Mouse (Mus musculus) lung, postnatal 4 days (tissue): Measurements from ENCODE around the gene Pcyt1b.
A peak's percentile ranks its signal among the peaks of the same experiment; 100 is the strongest.

Experiments used
- DNase-seq, 2 experiments: peaks; one replicate each; pipeline ENCODE4 v3.0.0; 2021

Gene Pcyt1b

DNA sequence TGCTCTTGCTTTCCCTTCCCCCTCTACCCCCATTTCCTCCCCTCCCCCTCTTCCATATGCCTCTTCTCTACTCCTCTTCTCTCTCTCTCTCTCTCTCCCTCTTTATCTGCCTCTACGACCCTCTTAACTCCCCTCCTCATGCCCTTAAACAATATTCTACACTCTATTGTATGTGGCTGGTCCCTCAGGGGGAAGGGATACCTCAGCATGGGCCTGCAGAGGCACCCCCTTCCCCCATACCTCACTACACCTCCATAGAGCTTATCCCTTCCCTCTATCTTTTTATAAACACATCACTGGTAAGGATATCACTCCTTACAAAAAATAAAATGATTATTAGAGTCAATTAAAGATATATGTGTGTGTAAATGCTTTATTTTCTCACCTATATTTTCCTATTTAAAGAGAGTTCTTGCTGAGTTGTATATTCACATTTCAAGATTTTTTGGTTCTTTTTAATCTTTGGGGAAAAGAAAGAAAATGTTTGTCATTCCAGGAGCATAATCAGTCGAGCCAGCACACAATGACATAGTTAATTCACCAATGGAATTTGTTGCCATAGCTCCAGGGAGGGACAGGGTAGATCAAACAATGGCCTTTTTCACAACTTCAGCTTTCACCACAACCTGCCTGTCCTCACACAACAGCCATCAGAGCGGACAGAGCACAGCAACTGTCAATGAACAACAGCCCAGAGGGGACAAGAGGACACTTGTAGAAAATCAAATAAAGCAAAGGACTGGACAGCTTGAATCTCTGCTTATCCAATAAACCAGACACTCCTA, at the start of gene Pcyt1b:
TSS of gene Pcyt1b (plus strand) at position 646 of the 785 bp plus-strand sequence.
- no peak for DNase-seq

DNA sequence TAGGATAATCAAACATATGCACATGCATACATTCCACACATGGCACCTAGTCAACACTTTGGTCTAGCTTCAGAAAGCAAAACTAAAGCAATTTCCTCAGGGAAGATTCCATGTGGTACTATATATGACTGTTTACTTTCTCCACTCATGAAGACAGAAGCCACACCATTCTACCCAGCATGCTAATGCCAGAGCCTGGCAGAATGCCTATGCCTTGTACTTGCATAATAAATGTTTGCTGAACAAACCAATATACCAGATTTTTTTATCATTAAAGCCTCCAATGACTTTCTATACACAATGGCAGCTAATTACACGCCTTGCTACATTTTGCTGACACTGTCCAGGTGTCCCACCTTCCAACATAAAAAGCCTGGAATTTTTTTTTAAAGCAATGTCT, 24.4 kb upstream of the Pcyt1b start:
- DNase-seq = no peak

GRCm38 (mm10) chrX:93631657-93632449, 22.8 kb upstream of the Pcyt1b start, which contains the start of gene Pola1:
Pola1 (minus strand) TSS chrX:93632155.
- peak; percentile 87 to 94 for DNase-seq

GRCm38 (mm10) chrX:93634861-93635375, 19.7 kb upstream of the Pcyt1b start:
- DNase-seq = no peak

- DNase-seq = no peak
Observed at GRCm38 (mm10) chrX:93643600-93643999, 11.1 kb upstream of the Pcyt1b start.

DNA sequence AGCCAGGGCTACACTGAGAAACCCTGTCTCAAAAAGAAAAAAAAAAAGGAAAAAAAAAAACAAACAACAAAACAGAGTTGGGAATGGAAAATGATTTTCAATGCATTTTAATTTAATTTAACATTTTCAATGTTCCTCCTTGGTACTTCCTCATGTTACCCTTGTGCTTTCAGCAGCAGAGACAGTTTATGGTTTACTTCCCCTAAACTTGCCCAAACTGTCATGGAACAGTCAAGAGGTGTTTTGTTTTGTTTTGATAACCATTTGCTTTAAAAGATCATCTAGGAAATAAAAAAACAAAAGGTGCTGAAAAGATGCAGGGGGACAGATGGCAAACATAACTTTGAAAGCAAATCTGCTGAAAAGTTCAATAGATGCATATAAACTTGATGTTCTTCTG, 10.6 kb upstream of the Pcyt1b start:
- no peak for DNase-seq

DNA sequence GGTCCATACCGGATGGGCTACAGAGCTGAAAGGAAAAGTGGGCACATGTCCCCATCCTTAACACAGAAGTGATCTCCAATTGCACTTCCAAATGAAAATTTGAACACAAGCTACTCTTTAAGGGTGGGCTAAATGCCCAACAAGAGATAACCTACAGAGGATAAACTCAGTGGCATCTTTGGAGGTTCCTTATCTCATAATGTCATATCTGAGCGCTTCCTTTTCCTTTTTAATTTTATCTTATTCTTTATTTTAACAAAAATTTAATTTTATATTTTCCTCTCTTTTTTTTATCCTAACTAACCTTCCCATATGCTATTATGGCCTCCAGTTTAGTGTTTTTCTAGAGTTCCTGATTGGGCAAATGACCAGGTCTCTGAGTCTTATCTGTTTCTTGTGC, 3.9 kb upstream of the Pcyt1b start:
- no peak for DNase-seq

DNA sequence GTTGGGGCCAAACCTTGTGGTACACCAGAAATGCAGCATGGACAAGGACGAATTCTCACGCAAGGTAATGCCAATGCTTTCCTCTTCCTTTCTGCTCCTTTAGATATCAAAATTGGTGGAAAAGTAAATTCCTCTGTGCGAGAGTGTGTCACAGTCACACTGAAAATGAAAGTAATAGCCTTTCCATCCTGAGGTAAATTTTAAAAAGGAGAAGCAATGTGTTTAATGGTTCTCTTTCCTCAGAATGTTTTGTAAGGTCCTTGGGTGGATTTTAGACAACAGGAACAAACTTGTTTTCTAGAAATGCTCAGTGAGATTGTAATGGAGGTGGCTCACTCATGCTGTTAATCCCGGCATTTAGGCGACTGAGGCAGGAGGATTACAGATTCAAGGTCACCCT, 490 bp downstream of the Pcyt1b start:
- DNase-seq = no peak

DNA sequence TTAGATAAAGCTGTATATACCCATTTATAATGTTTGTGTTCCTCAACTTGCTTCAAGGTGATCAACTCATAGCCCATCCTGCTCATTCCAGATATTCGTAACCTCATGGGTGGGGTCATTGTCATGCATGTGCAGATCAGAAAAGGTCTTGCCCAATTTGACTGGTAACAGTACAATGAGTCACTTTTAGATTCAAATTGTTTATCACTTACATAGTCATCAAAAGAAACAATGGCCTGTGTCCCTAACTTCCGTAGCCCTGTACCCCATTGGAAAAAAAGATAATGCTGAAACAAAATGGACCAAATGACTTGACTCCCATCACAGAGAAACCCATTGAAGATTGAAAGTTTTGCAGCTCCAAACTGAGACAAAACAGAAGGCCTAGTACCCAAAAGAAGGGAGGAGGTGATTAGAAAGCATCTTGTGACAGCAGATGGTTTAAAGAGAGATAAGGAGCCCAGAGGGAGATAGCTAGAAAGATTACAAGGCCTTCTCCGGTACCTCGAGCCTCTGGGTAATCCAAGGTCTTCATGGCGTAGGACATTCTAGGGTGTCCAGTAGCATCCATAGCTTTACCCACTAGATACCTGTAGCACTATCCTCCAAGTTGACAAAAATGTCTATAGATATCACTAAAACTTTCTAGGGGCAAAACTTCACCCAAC, 9.4 kb downstream of the Pcyt1b start:
- no peak for DNase-seq

DNA sequence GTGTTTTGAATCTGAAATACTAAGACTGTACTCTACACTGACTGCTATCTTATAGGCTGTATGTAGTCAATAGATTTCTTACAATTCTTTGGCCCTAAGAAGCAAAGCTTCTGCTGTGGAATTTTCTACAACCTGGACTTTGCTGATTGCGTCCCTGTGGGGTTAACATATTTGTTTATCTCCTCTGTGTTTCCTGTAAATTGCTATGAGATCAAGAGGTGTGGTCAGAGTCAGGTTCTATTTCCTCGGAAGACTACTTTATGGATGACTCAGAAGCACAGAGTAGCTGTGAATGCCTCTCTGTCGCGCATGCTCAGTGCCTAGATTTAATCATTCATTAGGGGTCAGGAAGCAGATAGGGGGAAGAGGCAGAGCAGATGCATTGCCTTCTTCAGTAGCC, 10.1 kb downstream of the Pcyt1b start:
- DNase-seq = no peak

DNA sequence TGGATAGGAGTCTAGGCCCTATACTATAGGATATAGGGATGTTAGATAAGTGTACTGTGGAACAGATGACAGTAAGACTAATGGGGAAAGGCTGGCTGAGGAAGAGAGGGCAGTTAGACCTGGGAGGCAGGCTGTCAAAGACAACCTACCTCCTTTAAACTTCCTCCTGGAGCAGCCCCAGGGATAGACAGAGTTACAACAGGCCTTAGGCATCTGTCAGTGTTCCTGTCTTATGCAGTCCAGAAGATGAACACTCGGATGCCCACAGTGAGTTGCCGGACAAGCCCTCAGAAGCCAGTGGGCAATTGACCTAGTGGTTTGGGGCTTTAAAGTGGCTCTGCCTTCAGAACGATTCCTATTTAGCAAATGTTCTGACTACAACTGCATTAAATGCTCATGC, 19.8 kb downstream of the Pcyt1b start:
- no peak for DNase-seq

DNA sequence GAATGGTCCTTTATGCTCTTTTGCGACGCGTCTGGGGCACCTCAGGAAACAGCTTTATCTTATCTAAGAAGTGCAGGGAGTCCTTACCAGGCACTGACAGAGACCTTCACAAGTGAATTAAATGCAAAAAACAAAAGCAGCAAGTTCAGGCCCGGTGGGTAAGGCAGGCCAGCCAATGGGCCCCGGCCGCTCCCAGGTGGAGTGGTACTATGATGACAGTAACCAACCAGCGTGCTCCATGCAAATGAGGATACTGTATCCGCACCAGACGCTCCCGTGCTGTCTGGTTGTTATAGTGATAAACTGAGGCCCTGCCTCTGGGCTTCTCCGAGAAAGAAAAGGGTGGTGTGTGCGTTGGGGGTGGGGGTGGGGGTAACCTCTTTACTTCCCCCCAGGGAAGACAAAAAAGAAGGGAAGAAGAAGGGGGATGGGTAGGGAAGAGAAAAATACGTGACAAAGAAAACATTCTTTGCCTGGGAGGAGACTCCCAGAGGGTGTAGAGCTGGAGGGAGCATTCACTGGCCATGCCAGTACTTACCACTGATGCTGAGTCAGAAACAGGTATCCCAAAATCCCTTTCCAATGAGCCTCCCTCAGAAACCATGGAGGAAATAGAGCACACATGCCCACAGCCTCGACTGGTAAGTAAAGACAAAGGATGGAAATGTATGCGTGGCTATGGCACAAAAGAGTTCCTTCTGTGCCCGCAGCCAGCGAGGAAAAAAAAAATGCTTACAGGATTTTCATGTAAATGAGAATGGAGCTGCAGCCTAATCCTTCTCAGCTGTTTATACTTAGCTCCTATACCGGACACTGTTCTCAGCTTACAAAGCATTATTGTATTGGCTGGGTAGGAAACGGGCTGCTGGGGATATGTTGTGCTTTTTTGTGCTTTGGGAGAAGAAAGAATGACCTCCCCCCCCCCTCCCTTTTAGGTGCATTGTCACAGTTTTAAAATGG, 20.5 kb downstream of the Pcyt1b start:
- DNase-seq = peak; percentile 27 to 49

GRCm38 (mm10) chrX:93676228-93676627, 21.6 kb downstream of the Pcyt1b start:
- DNase-seq = no peak

DNA sequence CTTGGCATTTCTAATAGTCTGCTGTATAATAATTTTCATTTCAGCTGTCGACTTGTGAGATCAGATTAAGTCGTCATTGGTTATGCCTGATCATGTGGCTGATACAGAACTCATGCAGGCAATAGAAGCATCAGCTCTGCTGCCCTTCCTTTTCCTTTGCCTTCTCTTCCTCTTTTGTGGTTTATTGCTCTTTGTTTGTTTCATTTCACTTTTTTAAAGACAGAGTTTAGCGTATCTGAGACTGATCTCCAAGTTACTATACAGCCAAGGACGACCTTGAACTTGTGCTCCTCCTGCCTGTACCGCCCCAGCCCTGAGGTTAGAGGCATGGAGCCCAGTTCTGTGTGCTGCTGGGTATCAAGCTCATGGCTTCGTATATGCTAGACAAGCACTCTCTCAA, 34.6 kb downstream of the Pcyt1b start:
- DNase-seq = no peak

DNA sequence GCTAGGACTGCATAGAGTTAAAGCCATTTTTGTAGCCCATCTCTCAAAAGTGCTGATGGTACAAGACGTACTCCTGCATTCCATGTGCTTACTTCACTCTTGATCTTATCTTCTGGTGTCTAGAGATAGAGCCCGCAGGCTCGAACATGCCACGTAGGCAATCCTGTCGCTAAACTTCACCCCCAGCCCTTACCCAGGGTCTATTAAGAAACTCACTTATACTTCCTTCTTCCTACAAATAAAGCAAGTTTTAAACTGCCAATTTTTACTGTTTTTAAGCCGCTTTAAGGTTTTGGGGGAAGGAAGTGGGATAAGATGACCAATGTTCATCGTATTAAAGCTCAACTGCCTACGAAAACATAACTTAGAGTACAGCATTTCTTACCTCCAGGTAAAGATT, 36.0 kb downstream of the Pcyt1b start:
- no peak for DNase-seq

DNA sequence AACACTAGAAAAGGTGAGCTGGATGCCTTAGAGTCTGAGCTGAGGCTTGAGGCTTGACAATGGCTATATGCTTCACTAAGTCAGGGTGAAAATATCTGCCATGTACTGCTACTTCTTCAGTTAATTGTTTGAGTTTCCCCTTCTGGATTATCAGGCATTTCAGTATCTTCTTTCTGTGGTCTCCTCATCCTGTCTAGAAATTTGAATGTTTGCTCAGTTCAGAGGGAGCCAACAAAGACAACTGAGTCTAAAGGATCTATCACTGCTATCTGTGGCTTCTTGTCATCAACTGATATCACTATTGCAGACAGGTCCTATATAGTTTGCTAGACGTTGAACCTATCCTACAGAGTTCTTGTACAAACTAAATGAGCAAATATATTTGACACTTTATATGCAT, 42.9 kb downstream of the Pcyt1b start:
- DNase-seq = no peak

DNA sequence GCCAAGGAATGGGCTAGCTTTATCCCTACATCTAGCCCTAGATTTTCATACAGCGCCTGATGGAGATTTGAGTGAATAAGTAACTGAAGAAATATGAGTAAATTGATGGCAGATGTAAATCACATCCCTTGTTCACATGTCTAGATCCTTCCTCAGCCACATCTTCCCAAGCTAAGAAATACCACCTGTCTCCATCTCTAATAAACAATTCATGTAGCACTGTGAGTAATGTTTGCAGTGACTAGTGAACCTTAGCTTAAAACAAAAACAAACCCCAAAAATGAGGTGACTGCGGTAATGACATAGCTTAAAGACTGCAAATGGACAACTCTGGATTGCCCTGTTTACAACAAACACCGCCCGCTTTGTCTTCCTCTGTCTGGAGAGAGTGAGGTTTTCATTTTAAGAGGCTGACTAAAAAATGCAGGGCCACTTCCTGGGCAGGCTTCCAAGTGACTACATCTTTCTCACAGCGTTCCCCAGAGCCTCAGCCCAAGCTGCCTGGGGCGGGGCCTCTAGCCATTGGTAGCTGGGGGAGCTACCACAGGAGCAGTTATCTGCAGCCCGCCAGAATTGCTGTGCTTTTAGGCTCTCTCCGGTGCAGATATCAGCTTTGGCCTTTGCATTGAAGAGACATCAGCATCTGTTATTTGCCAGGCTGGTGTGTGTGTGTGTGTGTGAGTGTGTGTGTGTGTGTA, 46.0 kb downstream of the Pcyt1b start:
- peak; percentile 39 to 53 for DNase-seq

GRCm38 (mm10) chrX:93712566-93712965, 57.9 kb downstream of the Pcyt1b start:
- DNase-seq = no peak

- no peak for DNase-seq
Observed at GRCm38 (mm10) chrX:93729529-93729928, 74.9 kb downstream of the Pcyt1b start.

GRCm38 (mm10) chrX:93730854-93731253, 76.2 kb downstream of the Pcyt1b start:
- no peak for DNase-seq

GRCm38 (mm10) chrX:93732407-93732806, 77.7 kb downstream of the Pcyt1b start:
- no peak for DNase-seq
